Mouse (Mus musculus) kidney, adult 2 months (tissue): ENCODE measurements around the gene Ccne1.

ENCODE experiments used
- CTCF ChIP-seq: fragments of 200-500 bp; conservative IDR thresholded peaks from 2 replicates; pipeline ENCODE4 v1.5.1; 2011; ENCODE audit warnings: low read depth, mild to moderate bottlenecking, control low read depth, low read length, moderate library complexity, mixed read lengths; ENCODE audit not compliant: insufficient read depth, insufficient read length
- POLR2A ChIP-seq: fragments of 200-500 bp; IDR thresholded peaks from one replicate; pipeline ENCODE4 v1.6.1; 2011; ENCODE audit warnings: low read depth, low read length, control low read depth

DNA sequence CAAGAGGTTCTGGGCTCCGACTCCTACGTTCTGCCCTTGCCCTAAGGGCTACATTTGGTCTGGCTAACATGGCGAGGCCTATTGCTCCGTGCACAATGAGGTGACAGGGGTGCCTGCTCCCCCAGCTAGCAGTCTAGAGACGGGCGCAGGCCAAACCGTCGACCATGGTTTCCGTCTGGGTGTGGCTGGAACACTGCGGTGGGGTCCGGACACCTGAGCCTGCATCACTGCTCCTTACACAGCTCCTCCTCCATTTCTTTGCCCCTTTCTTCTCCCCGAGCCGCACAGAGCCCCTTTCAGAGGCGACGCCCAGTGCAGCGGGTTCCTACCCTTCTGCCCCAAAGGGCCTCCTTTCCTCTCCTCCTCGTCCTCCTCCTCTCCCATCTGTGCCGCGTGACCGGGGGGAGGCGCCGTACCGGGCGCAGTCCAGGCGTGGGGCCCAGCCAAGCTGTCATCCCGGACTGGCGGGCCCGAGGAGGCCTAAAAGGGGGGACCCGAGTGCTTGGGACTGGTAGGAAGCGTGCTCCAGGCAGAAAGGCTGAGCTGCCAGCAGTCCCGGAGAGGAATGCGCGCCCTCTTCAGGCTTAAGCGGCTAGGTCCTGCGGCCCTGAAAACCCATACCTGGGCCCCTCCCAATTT lies 21.6 kb downstream of the Ccne1 start:
- TF ChIP-seq CTCF (peak; percentile 47), POLR2A (no peak)
